Mouse (Mus musculus) 416B (cell line): ENCODE measurements at regions not wholly inside any gene's neighbourhood (a gene's known extent, or its start where the extent isn't known, plus 50 kb on each side); places are given as distances from the start of the nearest gene placed in this dataset.
"Not testable (repeated sequence)": the region's sequence is repeated elsewhere in the genome, so short reads cannot be mapped to it uniquely, and the experiment has no call there.

Source experiments
- DNase-seq: peaks from one replicate; pipeline ENCODE4 v3.0.0; 2011; ENCODE audit warnings: low read depth

DNA sequence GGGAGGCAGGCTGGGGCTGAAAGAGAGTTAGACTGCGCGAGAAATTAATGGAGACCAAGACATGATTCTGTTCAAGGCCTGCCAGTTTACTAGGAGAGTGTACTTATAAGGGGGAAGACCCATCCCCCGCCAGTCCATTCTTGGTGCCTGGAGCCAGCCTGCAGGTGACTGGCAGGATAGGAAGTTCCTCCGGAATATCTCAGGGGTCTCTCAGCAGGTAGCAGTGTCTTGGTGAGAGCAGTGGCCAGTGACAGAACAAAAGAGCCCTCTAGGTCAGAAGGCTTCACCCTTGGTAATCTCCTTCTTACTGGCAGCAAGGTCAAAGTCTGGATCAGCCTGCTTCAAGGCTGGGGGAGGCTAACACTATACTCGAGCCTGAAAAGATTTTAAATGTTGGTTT is 83.7 kb upstream of the Zfp804b start:
- DNase-seq = no peak

DNA sequence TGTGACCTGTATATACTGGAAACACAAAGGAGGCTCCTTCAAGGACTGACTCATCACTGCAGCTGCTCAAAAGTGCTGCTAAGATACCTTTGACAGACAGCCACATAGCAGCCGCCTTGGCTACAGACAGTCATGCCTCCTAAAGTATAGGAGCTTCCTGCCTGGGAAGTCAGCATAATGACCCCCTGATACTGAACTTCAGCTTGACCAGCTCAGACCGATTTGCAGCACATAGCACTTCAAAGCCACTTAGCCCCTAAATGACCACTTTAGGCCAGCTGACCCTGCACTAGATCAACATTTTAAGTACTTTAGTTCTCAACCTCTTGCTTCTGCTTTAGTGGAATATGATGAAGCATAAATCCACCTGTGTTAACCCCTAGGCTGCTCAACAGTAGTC is 91.9 kb upstream of the Zfp804b start:
- DNase-seq = no peak

DNA sequence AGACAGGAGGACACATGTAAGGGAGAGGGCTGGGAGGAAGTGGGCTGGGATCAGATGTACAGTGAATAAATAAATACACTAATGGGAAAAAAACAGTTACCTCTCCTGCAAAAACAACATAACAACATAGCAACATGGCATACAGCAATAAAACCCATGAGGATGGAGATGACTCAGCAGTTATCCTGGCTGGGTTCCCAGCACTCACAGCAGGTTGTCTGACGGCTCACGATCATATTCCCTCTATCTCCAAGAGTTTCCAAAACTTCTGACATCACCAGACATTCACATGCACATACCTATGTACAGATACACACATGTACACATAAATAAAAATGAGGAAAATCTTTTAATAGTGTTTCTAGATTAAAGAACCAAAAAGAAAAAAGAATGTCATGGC is 103.4 kb upstream of the Zfp804b start:
- DNase-seq = no peak

DNA sequence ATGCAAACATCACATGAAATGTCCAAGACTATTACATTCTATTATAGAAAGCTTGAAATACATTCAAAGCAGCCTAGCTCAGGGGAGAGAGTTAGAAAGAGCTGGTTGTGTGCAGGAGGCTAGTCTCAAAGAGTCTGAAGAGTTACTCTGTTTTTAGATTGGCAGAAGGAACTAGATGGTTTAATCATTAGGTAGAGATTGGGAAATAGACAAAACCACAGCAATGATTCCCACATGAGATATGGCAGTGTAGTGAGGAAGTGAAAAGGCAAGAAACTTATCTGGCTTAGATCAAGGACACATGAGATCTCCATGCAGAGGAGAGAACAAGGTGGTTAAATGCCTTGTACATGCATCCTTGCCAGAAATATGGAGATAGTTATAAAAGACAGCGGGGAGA is 110.3 kb upstream of the Zfp804b start:
- DNase-seq = peak; percentile 18

DNA sequence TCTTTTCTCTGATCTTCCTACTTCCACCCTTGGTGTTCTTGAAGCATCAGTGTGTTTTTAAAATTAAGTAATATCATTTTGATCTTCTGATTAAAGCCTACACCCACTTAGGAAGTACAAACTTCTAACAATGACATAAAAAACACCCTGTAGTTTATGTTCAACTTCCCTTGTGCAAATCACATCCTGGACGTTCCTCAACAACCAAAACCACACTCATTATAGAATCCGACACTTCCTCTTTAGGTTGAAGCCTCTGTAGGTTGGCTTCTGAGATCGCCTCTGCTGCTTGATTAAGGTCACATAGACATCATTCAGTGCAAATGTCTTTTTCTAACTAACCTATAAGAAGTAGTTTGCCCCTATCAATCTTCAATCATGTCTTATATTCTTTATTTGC is 112.5 kb upstream of the Zfp804b start:
- DNase-seq = peak; percentile 17

DNA sequence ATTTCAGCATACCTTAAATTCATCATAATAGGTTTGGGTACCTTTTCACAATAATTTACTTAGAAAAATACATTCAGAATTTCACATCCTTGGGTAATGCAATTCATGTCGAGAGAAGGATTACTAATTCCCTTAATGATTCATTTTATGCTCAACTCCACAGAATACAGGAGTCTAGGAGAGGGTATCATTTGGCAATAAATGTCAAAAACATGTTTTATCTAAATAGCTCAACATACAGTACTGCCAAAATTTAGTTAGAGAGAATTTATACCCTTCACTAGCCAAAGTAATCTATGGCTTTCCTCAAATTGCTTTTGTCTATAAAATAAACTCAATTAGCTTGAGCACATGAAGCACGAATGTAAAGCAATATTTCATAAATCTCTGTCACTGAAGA is 144.6 kb upstream of the Zfp804b start:
- no peak for DNase-seq

DNA sequence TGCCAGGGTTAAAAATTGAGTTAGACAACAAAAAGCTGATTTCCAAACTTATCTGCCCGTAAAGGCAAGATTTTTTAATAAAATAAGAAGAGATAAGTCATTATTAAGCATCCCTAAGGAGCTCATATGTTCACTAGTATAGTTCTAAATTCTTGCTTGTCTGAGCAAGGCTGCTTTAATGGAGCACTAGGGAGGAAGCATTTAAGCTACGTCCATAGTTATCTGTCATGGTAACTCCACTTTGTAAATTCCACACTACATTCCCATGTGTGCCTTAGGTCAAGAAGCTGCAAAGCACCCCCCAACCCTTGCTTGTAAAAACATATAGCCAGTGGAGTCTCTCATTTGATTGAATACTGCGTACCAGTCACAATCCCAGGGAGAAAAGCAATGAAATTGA is 145.0 kb upstream of the Zfp804b start:
- no peak for DNase-seq

DNA sequence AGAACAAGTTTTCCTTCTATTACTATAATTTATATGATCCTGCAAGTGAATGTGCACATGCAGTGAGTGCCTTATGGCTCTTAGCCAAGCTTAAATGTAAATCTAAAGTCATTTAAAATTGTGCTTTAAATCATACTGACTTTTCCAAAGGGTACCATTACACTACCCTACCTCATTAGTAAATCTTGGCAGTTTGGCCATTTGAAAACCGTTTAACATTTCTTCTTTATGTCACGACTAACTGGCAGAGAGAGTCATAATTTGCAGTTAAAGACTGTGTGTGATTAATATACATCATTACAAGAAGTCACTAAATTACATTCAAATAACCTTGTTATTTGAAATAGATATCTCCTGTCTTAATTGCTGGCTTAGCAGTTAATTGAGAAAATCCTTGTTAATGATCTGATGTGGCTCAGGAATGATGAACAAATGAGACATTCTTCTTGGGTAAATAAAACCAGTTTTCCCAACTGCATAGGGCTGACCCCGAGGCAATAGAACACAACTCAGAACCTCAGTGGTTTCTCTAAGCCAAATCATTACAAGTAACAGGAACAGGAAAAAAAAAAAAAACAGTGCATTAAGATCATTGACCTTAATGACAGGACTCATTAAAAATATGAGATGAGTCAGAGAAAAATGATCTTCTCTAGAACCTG is 173.1 kb upstream of the Zfp804b start:
- no peak for DNase-seq

DNA sequence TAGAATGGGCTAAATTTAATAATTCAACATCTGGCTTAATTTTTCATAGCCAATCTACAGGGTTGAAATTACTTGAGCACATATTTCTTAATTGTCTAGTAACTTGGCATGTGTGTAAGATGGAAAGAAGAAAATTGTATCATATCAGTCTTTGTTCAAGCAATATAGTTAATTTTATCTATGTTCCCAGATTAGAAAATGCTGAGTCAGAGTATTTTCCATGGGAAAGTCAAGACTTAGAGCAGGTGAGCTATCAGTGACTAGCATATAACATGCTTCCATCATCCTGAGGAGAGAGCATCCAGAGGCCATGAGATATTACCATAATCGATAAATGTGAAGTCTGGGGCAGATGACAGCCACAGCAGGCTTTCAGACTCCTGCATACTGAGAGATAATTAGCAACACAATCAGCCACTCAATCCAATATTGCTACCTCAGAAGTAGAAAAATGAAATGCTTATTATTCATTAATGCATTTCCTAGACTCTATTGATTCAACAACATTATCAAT is 188.2 kb upstream of the Zfp804b start:
- DNase-seq = no peak

DNA sequence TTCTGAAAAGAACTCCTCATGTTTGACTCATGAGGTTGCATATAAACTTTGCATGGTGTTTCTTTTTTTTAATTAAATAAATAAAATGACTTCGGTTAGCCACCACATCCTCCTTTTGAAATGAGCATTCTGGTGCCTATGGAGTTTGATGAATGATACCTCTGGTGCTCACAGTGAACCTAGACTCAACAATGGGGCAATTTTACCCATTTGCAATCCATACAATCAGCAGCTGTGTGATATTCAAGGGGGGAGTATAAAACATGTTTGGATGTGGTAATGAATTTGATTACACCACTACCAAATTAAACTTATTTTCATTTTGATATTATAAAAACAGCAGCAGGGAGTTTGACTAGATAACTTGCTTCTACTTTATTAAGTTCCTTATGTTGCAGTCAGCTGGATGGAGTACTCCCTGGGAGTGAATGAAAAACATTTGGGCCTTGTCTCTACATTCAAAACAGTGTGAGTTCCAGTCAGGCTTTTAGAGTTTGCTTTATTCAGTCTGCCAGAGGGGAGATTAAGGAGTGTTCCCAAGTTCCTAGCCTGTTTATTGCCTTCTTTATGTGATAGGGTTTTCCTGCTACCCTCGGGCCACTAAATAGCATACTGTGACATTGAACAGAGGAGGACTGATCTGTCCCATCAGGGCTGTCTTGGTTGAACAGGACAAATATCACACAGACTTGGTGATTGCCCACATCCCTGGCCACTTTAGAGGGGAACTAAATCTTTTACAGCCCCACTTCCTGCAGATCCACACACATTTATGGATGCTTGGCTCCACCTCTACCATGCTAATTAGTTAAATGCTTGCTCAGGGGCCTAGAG is 195.5 kb upstream of the Zfp804b start:
- DNase-seq = no peak

DNA sequence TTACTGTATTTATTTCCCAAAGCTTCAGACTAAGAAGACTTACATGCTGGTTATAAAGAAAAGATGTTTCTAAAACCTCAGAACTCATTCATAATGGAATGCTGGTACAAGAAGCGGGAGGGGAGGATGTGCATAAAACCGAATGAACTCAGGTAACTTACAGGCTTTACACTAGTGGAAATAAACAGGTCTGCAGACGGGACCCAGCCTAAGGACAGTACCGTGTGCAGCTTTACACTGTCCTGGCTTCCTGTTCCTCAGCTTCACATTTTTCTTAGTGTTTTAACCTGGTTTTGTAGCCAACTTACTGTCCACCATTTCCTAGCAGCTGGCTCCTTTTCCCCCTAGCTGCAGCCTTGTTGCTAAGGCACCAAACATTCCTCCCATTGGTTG is 196.1 kb upstream of the Zfp804b start:
- no peak for DNase-seq

DNA sequence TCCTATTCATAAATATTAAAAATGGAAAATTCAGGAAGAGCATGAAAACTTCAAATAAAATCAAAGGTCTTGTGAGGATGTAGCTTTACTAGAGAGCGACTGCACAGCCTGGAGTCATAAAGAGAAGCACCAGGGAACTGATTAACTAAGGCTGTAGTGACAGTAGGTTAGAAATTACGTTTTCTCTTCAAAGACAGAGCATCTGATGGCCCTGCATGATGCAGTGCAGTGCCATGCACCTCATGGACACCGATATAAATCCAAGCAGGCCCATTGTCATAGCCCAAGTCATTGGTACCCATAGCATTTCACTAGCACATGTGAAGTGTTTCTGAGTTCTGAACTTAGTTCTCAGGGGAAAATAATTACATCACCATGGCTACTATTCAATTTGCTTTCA is 199.3 kb upstream of the Zfp804b start:
- no peak for DNase-seq

DNA sequence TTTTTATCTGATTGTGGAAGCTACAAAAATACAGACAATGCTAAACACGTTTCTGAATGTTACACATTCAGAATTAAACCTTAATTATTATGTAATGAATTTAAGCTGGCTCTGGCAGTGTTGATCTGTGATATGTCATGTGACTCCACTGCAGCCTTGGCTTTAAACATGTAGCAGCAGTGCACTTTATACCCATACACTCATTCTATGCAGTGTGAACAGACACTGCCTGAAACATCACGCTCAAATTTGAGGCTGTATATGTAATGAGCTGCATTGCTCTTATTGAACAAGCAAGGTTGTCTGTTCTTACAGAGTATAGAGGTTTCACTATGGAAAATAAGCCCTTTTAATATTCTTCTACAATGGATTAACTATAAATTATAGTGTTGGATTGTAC is 235.9 kb upstream of the Zfp804b start:
- DNase-seq = no peak

DNA sequence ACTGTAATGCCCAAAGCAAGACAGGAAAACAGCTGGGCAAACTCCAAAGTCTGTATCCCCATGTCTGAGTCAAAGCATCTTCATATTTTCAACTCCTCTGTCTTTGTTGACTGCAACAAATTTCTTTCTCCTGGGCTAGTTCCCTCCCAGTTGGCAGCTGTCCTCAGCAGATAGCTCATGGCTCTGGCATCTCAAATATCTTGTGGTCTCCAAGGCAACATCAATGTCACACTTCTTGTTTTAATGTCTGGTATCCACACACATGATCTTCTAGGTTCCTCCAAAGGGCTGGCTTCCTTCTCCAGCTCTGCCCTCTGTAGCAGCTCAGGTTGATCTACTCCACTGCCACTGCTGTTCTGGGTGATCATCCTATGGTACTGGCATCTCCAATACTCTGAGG is 242.0 kb upstream of the Zfp804b start:
- DNase-seq = no peak

DNA sequence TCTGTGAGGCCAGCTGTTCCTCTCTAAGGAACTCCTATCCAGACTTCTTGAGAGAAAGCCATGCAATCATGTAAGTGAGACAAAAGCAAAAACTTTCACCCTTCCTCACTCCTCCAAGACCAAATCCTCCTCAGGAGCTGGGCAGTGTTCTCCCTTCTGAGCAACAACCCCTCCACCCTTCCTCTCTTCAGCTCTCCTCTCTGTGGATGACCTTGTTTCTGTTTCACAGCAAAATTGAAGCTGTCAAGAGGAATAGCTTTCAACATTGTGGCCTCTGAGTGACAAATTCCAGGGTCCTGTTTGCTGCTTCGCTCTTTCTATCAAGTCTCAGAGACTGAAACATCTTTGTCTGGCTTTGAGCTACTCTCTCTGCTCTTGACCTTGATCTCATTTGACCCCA is 255.9 kb upstream of the Zfp804b start:
- no peak for DNase-seq

DNA sequence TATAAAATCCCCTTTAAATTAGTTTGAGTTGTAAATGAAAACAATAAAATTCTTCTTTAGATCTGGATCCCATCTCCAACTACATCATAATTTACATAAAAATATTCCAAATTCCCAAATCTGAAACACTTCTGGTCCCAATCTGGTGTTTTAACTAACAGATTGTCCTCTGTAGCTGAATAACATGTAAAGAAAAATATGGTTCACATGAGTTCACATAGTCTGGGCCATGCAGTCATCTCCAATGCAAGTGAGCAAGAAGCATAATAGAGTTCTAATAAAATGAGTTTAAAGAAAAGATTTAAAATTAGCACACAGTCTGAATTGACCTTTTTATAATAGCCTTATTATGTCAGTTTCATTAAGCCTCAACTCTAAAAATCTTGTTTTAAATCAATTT is 263.0 kb upstream of the Zfp804b start:
- no peak for DNase-seq

DNA sequence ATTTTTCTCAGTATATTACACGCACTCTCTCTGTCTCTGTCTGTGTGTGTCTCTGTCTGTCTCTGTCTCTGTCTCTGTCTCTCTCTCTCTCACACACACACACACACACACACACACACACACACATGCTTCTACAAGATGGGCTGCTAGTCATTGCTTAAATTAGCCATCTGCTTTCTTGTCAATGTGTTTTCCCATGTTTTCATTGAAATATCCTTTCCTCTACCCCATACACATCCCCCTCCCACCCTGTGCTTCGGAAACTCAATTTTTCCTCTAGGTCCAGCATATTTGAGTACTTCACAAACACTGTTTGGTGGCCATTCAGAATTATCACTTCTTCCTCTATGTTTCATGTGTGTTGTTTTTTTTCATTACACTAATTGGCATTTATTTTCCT is 263.4 kb upstream of the Zfp804b start:
- DNase-seq = no peak

DNA sequence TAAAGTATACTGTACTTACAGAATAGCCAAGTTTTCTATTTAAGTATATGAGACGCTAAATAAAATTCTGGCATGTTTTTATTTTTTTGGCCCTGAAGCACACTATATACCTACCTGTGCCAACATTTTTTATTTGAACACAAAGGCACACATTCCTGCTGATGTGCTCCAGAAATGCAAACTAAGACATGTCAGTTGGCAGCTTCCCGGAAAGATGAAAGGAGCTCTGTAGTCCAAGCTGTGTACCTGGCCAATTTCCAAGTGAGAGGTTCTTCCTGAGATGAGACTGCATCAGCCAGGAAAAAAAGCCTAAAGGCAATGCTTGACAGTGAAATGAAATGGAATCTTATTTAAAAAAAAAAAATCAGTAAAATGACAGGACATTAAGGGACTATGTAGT is 305.0 kb upstream of the Steap4 start:
- DNase-seq = no peak

DNA sequence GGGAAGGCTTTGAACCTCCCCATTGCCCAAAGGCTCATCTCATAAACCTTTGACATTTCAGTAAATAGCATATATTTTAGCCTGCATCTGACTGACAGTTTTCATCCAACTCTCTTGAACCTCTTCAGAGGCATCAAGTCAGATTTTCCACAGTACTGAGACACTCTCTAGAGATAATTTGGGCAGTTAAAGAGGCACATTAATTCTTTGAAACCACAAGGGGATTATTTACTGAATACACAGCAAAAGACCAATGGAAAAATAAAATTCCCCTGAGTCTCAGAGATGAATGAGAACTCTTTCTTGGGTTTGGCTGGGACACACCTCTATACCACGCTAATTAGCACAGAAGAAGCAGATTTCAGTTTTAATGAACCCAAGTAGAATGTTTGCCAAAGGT is 258.5 kb upstream of the Steap4 start:
- DNase-seq = no peak

DNA sequence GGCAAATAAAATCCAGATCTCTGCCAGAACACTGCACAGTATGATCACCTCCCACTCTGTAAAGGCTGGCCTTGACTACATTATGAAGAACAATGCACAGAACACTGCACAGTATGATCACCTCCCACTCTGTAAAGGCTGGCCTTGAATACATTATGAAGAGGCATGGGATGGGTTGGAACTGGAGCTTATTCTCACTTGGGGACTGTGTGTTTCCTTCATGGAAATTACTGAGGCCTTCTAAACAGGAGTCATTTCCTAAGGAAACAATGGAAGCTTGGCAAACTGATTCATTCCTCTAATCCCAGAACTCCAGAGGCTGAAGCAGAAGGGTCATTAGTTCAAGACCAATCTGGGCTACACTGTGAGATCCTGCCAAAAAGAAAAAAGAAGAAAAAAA is 240.7 kb upstream of the Steap4 start:
- DNase-seq = no peak

DNA sequence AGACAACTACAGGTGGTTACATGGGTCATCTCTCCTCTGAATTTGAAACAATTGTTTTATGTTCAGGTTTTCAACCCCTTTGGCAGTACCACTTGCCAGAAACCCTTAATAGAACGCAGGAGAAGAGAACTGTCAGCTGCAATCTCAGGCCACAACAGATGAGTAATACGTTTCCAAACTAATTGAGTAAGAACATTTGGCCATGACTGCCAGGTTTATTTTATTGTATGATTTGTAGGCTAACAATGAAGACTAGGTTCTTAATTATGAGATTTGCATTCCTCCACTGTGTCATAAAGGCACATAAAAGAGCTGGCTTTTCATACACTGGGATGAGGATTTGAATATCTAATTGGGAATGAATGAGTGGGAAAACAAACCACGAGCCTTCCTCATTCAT is 240.2 kb upstream of the Steap4 start:
- no peak for DNase-seq

DNA sequence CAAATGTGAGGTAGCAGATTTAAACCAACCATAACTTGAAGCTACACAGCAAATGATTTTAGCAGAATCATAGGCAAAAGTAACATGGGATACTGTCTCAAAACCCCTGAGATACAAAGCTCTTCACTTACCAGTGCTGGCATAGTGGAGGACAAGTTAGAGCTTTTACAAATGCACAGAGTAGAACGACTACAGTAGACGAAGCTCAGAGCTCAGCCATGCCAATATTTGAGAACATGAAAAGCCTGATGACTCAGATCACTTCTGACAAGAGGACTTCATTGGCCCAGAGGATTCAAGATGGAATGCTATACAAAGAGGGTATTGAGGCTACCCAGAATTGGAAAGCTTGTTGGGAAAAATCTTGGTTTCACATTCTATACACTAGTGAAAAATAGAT is 239.6 kb upstream of the Steap4 start:
- no peak for DNase-seq

DNA sequence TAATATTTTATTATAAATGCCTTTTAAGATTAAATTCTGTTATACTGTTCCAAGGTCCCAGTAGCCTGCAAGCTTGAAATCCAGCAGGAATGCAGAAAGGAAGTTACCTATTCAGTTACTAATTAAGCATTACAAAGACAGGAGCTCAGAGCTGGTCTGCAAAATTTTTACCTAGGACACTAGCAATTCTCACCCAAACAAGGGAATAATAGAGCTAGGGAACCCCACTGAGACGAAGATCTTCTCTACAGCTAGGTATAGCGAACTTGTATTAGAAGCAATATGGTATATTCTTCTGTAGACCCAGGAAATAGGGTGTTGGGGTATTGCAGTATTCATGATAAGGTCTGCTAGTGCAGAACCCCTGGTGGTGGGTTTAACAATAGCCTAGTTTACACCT is 227.7 kb upstream of the Steap4 start:
- not testable (repeated sequence) for DNase-seq

DNA sequence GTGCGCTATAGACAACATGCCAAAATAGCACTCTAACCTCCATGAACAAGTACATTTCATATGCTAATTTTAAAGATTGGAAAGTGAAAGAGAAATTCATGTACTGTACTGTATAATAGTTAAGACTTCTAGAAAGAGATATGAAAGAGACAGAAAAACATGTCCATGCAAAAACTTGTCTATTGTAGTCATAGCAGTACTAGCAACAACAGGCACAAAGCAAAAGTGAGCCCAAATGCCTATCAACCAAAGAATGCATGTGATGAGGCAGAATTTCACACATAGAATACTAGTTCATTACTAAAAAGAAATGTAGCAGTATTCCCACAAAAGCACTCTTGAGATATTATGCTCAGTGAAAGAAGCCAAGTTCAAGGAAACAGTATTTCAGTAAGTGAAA is 180.4 kb upstream of the Steap4 start:
- no peak for DNase-seq
